Mouse (Mus musculus) adrenal gland, adult 2 months (tissue): ENCODE measurements around the gene Clca4a. TPM values are rescaled to one million over a fixed set of nuclear protein-coding genes. Genes with fewer than 3 reads are reported as not detected.
A peak's percentile ranks its signal among the peaks of the same experiment; 100 is the strongest.
"Not testable (repeated sequence)": the region's sequence is repeated elsewhere in the genome, so short reads cannot be mapped to it uniquely, and the experiment has no call there.

Source experiments
- DNase-seq: peaks from one replicate; pipeline ENCODE4 v3.0.0; 2021
- long read RNA-seq: library from polyadenylated mRNA; stranded (forward); transcript quantifications from one replicate; pipeline ENCODE4 v2.0.0, GENCODE M21; 2021
- polyA plus RNA-seq: library from polyadenylated mRNA; depleted of rRNA; stranded (reverse); fragments of >200 nt; gene quantifications from 2 replicates; pipeline ENCODE4 v1.2.3, GENCODE M21; 2012; rRNA removed
- total RNA-seq, 2 experiments: library from RNA; stranded (reverse); gene quantifications; 2 replicates each; pipeline ENCODE4 v1.2.3; 2021

Clca4a gene
- total RNA-seq (not detected), polyA plus RNA-seq (not detected in 2 replicates)
- long read RNA-seq, result 0 reads

DNA sequence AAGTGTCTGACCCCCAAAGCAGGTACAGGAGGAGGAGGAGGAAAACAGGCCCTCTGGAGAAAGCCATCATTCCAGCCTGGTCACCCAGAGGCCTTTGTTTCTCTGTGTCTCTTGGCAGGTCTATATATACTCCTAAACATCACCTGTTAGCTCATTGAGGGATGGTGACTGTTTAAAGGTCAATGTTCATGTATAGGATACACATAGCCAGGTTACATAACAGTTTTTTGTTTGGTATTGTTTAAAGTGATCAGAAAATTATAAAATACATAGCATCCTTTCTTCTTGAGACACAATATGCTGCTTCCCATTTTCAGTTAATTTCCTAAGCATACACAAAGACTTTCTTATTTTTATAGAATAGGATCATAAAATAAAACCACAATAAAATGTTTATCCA, at the start of gene Clca4a:
Gene Clca4a (minus strand): TSS at position 101 of the 400 bp plus-strand sequence.
- DNase-seq, result no peak

DNA sequence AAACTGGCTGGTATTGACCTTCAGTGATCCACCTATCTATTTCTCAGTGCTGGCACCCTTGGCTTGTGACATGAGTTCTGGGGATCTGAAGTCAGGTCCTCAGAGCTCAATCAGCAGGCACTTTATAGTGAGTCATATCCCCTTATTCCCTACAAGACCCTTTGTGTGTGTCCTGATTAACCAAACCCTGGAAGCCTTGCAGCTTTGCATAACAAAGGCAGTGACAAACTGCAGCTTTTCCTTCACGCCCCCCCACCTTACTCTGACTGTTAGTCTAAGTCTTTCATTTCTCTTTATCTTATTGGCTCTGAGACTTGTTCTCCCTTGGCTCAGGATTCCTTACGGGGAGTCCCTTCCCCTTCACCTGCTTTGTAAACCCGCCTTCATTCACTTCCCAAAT, 43.0 kb upstream of the Clca4a start:
- DNase-seq, result no peak

DNA sequence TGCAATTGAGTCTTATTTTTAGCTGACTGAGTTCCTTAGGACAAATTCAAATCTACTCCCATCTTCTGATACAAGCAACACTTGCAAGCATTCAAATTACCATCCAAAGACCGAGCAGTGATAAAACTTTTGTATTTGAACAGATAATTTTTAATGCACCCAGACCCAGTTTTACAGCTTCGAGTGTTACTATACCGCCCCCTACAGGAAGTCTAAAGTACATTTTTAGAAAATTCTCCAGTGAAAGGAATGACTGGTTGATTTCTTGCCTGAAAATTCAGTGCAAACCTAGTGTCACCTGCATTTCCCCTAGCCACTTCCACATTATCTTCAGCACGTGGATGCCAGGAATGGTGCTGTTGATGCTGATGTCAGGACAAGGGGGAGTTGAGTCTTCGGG, 29.6 kb upstream of the Clca4a start:
- no peak for DNase-seq

DNA sequence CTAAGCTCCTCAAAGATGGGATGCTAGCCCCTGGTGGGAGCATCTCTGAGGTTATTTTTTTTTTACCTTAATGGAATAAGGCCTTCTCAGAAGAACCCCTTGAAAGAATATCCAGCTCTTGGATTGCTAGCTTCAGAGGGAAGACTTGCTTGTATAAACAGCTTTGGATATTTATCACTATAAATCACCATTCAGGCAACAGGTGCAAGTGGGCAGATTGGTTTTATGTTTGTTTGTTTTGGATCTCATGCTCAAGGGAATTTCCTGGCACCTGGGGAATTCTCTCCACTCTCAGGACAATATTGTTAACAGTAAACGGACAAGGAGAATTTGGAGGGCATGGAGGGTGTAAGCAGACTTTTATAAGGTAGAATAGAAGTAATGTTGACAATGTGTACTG, 26.1 kb upstream of the Clca4a start:
- no peak for DNase-seq

DNA sequence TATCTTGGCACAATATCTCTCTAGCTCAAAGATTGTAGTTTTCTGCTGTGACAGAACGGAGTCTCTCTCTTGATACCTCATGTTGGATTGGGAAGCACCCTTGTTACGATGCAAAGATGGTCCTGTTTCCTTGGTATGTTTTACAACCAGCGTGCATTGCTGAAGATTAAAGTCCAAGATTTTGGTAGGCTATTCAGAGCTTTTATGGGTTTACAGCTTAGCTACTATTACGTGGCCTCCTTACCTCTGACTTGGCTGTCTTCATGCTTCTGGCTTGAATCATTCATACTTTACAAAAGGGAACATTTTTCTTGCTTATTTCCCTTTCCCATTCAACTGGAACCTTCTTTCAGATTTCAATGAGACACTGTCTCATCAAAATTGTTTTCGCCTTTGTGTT, 18.2 kb upstream of the Clca4a start:
- no peak for DNase-seq

DNA sequence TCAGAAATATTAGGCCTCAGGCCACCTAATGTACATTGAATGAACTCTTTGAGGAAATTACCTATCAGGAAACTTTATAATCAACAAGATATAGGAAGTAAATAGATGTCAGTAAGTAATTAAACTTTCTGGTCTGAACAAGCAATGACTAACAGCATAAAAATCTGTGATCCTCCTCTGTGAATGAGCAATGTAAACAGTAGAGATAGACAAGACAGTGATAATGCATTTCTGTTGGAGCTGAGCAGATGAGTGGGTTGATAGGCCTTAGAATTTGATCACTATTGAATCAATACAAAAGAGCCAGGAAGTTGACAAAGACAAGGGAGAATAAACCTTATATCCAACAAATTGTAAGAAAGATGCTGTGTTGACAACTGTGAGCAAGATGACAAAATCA, 17.8 kb upstream of the Clca4a start:
- DNase-seq, result no peak

DNA sequence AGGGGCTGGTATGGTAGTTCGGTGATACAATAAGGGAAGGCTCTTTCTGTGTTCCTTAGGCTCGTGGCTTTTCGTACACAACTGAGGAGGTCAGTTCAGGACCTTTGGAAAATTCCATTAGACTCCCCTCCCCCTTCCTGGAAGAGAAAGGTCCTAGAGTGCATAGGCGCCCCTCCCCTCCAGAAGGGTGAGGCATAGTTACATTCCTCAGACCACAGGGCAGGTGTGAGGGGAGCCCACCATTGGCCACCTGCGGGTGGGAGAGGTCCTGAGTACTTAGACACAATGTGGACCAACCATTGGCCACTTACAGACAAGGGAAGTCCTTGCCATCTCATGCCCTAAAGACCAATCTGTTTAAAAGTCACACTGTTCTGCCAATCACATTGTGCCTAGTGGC, 11.0 kb upstream of the Clca4a start:
- DNase-seq, result no peak

DNA sequence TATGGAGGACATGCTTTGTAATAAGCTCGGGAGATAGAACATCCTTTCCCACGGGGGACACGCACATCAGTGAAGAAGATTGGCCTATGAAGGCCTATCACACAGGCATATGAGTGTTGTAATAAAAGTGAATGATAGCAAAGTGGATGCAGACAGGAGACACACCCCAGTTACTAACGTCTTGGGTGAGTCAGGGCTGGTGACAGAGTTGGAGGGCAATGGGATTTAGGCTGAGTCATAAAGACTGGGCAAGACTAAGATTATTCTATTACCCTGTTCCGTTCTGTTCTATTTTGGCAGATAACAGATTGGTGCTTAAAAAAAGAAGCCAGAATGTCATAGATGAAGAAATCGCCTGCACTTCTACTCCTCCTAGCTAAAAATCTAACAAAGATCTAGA, 5.7 kb upstream of the Clca4a start:
- peak; percentile 67 for DNase-seq

DNA sequence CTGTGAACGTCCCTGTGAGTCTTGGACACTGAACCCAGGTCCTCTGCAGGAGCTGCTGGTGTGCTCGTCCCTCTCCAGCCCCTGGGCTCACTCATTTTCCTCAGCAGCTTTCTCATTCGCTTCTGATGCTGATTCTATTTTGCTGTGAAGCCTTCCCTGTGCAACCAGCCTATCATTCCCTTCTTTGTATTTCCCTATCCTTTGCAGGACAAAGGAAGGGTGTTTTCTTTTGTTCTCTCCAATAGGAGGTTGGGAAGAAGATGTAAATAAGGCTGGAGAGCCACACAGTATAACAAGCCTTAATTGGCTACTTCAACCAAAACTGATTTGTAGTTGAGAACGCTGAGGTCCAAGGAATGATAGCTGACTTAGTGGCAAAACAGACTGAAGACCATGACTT, 2.8 kb upstream of the Clca4a start:
- DNase-seq, result no peak

DNA sequence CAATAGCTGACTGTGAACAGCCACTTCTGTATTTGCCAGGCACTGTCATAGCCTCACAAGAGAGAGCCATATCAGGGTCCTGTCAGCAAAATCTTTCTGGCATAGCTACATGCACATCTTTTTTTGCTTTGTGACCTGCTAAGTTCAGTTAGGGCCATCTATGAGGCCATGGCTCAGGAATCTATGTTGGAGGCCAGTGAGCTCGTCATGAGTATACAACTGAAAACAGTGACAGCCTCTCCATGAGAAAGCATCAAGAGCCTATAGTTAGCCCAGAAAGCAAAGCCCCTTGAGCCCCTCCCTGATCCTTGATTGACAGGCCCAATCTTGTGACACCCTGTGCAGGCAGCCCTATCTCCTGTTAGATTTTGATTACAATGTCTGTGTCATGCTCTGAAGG, 1.2 kb upstream of the Clca4a start:
- DNase-seq, result no peak

DNA sequence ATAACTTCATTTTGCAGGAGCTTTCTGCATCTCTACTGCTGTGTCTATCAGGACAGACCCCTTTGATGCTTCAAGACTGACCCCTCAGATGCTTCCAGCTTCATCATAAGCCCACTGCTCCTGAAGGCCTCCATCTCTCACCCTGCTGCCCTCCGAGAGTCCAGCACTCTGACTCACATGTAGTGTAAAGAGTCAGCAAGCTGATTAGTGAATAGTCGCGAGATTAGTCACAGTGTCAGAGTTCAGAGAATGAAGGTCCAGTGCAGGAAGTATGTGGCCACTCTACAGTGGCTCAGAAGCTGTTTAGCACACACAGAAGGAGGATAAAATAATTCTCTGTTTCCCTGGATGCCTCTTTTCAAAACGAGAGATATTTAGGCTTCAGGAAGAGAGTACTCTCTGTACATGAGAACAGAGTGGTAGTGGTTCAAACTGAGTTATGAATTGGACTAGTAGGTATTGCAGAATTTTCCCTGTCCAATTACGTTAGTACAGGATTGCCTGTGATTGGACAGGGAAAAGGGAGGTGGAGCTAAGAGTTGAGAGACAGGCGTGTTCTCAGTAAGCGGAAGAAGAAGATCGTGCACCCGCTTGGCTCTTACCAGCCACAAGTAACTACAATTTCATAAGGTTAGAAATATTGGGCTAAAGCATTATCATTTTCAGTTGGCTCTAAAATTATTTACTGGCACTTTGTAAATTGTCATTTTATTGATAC, 3.1 kb downstream of the Clca4a start:
- DNase-seq, result peak; percentile 44

DNA sequence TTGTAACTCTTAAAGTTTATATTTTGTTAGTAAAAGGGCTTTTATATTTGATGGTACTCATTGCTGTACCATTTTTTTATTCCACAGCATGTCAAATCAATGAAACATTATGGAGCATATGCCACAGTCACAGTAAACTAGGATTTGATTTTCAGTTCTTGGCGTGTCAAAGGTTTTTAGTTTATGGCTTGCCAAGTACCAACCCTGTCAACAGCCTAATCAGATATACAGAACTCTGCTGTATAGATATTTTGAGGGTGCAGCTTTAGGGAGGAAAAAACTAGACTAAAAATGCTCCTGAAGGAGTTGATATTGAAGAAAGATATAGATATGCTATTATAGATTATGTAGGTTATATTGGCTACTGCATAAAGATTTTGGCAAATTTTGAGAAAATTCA, 5.1 kb downstream of the Clca4a start:
- DNase-seq, result no peak

DNA sequence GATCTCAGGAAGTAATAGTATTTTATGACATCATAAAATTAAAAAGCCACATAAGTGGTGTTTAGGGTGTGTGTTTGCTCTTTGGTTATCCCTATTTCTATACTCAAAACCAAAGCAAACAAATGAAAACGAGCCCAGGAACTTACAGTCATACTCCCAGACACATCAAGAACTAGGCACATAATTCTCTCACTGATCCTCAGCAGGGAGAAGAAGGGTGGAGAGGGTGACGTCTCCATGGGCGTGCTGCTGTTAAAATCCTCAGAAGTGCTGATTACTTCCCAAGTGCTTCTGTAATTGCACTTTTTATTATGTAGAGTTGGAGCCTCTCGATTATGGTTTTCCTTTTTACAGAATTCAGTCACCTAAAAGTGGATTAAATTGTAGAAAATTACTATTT, 8.8 kb downstream of the Clca4a start:
- no peak for DNase-seq

DNA sequence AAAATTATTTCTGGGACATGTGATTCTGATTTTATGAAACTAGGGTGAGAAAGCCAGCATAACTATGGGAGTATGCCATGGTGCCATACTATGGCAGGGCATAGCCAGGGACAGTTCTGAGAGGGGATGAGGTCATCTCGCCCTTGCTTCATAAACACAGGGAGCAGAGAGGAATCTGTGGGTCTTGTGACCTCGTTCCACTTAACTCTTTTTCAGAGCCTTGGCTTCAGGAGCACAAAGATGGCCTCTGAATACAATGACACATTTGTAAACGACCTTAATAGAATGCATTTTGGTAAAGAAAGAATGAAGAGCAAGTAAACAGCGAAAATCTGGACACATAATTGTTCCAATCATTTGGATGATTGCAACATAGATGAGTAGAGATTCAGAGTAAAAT, 24.0 kb downstream of the Clca4a start:
- DNase-seq, result no peak

DNA sequence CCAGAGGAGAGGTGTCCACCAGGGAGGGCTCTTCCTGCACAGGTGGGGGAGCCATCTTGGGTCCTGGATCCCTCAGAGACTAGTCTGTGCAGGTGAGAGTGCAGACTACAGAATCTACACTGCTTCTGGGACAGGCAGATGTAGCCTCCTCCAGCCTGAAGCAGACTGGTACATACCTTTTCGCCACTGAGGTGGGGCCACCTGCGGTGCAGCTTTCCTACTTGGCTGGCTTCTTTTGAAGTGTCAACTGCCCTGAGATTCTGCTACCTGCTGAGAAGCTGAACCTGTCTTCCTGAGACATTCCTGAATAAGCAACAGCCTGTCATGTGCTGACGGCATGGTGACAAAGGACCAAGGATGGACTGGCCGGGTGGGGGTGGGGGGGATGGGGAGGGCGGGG, 27.5 kb downstream of the Clca4a start:
- DNase-seq, result not testable (repeated sequence)

DNA sequence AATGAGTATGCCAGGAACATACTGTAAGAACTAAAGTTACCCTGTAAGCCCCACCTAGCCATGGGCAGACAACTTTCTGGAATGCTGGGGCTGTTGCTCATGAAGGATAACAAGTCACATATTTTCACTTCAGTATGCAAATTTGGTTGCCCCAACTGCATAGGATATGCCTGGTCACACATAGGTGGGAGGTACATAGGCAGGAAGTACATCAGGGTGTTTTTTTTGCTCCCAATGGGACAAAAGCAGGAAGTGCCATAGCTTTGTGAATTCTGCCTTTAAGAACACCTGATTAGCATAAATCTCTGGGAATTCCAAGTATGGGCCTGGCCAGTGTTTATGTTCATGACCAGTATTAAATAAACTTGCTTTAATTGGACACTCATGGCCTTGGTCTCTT, 41.2 kb downstream of the Clca4a start:
- DNase-seq, result not testable (repeated sequence)

DNA sequence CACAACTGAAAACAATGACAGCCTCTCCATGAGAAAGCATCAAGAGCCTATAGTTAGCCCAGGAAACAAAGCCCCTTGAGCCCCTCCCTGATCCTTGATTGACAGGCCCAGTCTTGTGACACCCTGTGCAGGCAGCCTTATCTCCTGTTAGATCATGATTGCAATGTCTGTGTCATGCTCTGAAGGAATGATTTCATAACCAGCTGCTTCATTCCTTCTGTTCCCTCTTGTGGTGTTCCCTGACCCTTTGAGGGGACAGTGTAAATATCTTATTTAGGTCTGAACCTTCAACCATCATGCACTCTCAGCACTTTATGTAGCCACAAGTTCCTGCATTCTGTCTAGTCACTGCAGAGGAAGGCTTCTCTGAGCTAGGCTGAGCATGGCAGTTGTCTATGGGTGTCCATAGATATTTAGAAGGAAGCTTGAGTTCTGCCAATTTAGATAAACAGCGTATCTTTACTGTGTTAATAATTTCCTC, 41.8 kb downstream of the Clca4a start:
- DNase-seq, result no peak

DNA sequence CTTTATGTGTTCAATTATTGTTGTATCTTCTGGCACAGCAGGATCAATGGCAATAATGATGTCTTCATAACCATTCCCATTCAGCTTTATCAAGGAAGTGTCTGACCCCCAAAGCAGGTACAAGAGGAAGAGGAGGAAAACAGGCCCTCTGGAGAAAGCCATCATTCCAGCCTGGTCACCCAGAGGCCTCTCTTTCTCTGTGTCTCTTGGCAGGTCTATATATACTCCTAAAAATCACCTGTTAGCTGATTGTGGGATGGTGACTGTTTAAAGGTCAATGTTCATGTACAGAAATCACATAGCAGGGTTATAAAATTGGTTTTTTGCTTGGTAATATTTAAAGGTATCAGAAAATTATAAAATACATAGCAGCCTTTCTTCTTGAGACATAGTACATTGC, 42.5 kb downstream of the Clca4a start, which contains the start of gene Clca4b:
Gene Clca4b (minus strand): TSS at position 195 of the 400 bp plus-strand sequence.
- no peak for DNase-seq

DNA sequence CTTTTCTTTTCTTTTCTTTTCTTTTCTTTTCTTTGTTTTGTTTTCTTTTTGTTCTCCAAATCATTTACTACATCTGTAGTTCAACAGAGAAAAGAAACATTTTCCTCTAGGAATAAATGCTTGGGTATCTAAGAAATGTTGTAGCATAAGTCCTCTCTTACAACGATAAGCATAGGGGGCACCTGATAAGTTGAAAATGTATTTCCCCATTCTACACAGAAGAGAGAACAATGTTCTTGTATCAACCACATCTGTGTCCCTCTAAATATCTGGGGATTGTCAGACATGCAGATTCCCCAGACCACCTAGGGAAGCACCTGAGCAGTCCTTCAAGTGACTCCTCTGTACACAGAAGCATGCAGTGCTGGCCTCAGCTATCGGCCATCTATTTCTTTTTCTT, 60.8 kb downstream of the Clca4a start:
- no peak for DNase-seq

Other genes with a start within 250 kb of the Clca4a start
- gene Clca3a1, start 214.1 kb downstream of the Clca4a start, total RNA-seq, result 1 to 10 TPM; 1.6 to 5.2 TPM
- gene Clca3a1, start 214.1 kb downstream of the Clca4a start, polyA plus RNA-seq, result 0.65 and 1.1 TPM in 2 replicates
- not detected for gene Clca3a2, start 155.6 kb downstream of the Clca4a start, total RNA-seq
- gene Clca3a2, start 155.6 kb downstream of the Clca4a start, polyA plus RNA-seq, result 0.03 TPM in 1 of 2 replicates, not detected in the other
- not detected for gene Clca3b, start 125.7 kb downstream of the Clca4a start, total RNA-seq
- gene Clca3b, start 125.7 kb downstream of the Clca4a start, polyA plus RNA-seq, result not detected in 2 replicates
- not detected for gene Clca4b, start 42.5 kb downstream of the Clca4a start, total RNA-seq
- gene Clca4b, start 42.5 kb downstream of the Clca4a start, polyA plus RNA-seq, result not detected in 2 replicates
- gene Clca1, start 57.7 kb upstream of the Clca4a start, total RNA-seq, result not detected
- 0.02 TPM in 1 of 2 replicates, not detected in the other for gene Clca1, start 57.7 kb upstream of the Clca4a start, polyA plus RNA-seq
- gene Clca2, start 124.4 kb upstream of the Clca4a start, total RNA-seq, result not detected
- gene Clca2, start 124.4 kb upstream of the Clca4a start, polyA plus RNA-seq, result 0.12 and 0.17 TPM in 2 replicates
- 10 to 100 TPM; 17.0 to 18.2 TPM for gene Odf2l, start 143.5 kb upstream of the Clca4a start, total RNA-seq
- 1.2 and 2.0 TPM in 2 replicates for gene Odf2l, start 143.5 kb upstream of the Clca4a start, polyA plus RNA-seq